Mouse (Mus musculus) cerebellum, adult 9-11 months (tissue): ENCODE measurements around the gene Arid5b.
A peak's percentile ranks its signal among the peaks of the same experiment; 100 is the strongest.

Experiments used
- DNase-seq: peaks from one replicate; pipeline ENCODE4 v3.0.0; 2022

Arid5b gene

DNA sequence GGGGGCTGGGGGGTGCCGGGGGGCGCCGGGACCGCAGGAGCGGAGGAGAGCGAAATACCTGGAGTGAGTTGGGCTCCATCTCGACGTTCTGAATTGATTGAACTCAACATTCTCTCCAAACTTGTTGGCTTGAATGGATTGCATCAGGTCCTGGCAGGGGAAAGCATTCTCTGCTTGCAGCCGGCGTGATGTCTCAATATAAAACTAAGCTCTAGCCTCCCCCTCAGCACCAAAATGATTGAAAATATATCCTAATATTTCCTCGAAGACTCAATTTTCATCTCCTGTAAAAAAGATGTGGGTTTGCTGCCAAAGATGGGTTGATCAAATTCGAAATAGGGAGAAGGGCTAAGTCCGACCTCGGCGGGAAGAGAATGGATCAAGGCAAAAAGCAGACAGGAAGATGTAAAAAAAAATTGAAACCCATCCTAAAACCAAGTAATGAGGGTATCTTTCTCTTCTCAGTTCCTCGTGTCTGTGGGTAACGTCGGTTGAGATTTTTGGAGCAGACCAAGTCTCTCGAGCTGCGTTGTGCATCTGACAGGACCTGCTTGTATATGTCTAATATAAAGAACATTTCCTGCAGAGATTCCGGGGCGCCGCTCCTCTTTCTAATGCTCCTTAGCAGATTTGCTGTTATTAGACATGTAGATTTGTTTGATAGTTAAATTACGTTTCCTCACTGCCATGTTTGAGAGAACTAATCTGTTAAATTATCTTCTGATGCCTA lies at the start of gene Arid5b:
Arid5b (minus strand) TSS at position 109 of the 730 bp plus-strand sequence.
- peak; percentile 72 for DNase-seq

DNA sequence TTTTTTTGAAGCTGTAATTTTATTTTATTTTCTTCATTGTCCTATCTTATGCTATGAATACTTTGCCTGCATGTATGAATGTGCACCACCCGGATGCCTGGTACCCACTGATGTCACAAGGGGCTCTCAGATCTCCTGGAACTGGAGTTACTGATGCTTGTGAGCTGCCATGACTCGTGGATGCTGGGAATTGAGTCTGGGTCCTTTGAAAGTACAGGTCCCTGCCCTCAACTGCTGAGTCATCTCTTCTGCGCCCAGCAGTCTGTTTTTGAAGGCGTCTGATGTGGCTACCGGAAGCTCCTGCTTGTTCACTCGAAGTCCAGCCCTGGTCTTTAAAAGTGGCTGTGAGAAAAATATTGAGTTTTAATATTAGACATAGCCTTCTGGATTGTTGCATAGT lies 46.8 kb upstream of the Arid5b start:
- no peak for DNase-seq

DNA sequence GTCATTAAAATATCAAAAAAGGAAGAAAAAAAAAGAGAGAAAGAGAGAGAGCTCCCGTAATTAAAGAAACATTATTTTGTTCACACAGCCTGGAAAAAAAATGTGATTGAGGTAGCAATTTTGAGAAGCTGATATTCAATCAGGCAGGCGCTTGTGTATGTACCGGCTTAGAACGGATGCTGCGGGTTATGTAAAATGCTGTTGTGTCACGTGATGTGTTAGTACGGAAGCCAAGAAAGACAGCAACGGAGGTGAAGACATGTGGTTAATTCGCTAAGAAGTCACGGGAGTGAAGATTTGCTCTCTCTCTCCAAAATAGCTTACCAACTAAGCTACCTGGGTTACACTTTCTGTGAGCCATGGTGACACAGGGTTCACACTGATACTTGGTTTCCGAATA lies 45.5 kb upstream of the Arid5b start:
- DNase-seq: no peak

DNA sequence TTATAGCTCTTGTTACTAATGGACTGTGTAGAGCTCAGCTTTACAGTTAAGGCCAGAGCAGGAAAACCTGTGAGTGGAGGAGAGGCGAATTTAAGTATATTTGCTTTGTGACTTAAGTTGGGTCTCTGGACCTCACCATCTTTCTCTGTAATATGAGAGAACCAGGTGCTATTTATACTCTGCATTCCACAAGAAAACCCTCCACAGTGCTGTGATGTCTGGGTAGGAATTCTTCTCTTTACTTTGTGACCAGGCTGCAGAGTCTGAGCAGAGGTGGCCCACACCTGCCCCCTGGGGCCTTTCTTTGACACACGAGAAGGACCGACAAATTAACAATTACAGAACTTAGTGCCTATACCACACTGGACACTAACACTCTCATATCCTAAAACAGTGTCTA lies 44.6 kb upstream of the Arid5b start:
- DNase-seq: no peak

DNA sequence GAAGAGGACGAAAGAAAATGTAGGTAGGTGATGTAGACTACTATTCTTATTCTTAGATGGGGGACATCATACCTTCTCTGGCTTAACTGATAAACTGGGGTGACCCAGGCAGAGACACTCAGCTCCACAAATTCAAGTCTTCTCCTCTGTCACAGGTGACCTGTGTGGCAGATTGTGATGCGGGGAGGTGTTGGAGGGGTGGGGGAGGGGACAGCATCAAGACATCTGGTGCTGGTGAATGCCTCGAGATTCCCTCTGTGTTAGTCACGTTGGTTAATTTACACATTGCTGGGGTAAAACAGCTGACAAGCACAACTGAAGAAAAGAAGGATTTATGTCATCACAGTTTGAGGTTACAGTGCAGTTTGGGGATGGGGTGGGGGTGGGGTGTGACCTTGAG lies 42.4 kb upstream of the Arid5b start:
- no peak for DNase-seq

DNA sequence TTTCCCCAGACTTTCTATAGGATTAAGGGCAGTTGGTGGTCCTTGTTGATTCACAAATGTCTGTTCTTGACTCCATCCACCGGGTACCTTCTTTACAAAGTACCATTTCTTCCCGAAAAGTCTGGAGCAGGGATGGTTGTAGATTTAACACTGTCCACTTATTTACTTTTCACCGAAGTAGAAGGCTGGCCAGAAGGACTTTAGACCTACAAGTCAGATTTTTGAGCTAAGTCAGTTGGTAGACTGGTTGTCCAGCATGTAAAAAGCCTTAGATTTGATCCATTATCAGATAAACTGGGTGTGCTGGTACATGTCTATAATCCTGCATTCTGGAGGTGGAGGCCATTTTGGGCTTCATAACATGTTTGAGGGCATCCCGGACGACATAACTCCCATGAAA lies 42.0 kb upstream of the Arid5b start:
- no peak for DNase-seq

DNA sequence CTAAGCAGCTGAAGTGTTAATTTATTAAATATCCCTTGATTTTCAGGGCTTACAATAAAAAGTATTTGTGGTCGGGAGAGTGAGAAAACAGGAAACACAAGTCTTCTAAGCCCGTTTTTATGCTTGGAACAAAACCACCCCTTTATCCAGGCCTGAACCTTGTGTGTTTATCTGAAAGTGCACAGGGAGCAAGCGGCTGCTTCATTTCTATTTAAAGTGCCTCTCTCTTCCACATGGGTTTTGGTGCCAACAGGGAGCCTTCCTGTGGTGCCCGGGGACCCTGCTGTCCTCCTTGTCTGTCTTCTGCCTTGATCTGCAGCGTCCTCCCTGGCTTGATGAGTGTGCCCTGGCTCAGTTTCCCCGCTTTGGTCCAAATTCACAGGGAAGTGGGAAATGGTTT lies 40.9 kb upstream of the Arid5b start:
- no peak for DNase-seq

DNA sequence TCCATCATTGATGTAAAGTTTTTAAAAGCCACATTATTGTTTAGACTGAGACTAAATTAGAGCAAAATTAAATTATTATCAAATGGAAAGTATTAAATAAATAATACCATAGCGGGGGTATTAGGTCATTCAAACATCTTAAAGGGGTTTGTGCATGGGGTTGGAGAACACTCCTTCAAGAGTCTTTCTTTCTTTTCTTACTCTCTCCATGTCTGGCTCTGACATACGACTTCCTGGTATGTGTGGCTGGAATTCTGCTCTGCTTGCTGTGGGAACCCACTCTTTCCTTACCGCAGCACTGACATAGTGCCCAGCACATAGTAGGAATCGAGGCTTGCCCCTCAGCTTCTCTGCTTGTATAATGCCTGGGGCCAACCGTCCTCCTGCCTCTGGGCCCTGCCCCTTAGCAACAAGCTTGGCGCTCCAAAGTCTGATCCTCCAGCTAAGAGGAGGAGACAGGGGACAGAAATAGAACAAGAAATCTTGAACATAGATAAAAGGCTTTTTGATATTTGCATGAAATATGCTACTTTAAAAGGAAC lies 40.0 kb upstream of the Arid5b start:
- DNase-seq: no peak

DNA sequence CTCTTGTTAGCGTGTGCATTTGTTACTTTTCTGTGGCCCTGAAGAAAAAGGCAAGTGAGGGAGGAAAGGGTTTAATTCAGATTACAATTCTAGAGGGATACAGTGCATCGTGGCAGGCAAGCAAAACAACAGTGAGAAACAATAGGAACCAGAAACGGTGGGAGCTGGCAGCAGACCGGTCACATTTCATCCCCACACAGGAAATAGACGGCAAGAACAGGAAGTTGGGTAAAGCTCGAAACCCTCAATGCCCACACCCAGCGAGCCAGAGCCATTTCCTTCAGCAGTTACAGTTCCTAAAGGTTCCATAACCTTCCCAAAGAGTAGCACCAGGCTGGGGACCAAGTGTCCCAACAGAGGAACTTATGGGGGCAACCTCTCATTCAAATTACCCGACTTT lies 34.2 kb upstream of the Arid5b start:
- no peak for DNase-seq

DNA sequence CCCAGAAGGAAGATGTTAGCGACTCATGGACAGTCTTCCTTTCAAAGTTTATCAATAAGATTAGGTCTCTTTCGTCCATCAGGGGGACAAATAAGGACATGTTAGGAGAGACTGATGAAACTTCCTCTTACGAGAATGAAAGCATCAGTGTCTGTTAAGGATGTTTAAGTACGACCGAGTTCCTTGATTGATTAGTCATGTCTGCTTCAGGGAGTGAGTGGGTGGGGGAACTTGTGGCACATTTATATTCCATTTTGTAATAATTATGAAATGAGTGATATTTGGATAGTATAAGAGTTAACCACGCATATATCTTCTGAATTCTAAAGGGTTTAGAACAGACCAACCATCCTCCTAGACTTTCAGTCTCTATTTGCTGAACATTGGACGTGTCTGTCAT lies 22.5 kb upstream of the Arid5b start:
- no peak for DNase-seq

DNA sequence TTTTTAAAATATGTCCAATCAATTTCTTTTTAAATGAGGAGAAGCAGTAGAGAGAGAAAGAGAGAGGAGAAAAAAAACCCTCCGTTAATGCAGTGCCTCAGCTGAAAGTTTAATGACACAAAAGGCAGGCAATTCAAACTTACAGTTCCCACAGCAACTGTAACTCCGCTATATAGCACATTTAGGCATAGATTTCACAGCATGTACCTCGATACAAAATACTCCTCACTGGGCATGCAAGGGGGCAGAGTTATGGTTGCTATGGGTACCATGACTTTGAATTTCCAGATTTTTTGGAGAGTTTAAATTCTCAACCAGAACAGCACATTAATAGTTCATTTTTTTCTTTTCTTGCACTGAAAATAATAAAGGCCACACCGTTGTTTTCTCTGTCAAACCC lies 10.9 kb upstream of the Arid5b start:
- DNase-seq: no peak

DNA sequence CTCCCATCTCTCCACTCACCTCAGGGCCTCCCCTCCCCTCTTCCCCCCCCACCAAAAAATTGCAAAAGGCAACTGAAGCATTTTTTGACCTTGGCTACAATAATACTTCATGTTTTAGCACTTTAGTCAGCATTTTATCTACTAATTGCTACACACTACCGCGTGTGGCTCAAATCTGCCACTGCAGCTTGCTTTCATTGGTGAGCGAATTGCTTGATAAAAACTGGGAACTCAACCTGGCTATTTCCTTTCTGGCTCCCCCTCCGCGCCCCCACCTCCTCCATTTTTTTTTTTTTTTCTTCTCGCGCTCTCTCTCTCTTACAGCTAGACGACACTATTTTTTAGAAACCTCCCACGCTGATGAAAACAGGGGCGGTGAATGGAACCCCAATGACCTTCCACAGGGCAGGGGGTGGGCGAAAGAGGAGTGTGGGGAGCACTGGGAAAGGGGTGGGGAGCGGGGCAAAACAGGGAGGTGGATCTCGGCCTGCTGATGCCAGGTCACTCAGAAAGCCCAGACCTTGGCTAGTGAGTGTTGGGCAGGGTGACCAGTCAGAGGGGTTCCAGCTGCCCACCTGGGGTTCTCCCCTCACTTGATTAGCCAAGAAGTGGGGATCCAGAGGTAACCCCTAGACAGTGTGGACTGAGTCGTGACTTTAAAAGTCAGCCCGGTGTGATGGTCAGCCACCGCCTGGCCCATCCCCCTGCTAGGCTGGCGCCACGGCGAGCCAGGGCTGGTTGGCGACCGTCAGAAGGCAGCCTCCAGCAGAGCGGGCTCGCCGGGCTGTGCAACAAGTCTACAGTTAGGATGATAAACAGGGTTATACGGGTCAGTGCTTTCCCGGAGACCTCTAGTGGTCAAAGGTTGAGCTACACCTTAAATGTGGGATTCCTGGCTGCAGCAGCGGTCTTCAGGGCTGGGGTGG lies 4.2 kb upstream of the Arid5b start:
- peak; percentile 89 for DNase-seq

DNA sequence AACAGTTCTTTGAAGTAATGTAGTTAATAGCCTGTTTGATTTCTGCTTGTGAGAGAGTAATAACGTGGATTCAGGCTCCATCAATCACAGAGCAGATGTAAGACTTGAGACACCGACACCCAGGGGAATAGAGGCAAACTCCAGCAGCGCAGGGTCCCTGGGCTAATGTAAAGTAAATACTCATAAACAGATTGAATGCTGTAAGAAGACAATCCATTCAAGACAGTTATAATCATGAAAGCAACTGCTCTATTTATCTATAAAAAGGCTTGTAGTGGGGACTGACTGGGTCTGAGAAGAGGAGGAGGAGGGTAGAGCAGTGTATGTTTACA lies 3.2 kb upstream of the Arid5b start:
- DNase-seq: no peak

DNA sequence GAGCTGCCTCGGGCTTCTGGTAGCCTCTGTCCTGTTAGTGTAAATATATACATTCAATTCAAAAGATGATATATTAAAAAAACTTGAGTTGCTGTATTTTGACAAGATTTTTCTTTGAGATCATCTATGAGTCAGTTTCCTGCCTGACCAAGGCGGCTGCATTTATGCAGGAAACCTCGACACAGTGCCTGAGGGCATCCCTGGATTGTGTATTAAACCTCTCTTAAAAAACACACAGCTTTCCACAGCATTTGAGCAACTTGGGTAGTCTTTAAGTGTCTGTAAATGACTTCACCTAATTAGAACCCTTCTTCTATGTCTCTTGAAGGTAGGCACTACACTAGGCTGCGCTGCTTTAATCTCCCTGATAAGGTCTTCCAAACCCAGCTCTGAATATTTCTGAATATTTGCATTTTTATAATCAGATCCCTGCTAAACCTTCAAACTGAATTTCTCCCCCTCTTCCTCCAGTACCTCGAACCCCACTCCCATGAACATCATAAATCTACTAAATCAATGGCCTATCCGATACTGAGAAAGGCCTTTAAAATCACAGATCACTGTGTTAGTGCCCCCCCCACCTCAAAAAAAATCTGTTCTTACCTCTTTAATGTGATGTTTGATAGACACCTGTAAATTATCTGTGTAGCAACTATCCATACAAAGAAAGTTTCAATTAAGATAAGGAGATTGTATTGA lies 2.7 kb upstream of the Arid5b start:
- DNase-seq: no peak

DNA sequence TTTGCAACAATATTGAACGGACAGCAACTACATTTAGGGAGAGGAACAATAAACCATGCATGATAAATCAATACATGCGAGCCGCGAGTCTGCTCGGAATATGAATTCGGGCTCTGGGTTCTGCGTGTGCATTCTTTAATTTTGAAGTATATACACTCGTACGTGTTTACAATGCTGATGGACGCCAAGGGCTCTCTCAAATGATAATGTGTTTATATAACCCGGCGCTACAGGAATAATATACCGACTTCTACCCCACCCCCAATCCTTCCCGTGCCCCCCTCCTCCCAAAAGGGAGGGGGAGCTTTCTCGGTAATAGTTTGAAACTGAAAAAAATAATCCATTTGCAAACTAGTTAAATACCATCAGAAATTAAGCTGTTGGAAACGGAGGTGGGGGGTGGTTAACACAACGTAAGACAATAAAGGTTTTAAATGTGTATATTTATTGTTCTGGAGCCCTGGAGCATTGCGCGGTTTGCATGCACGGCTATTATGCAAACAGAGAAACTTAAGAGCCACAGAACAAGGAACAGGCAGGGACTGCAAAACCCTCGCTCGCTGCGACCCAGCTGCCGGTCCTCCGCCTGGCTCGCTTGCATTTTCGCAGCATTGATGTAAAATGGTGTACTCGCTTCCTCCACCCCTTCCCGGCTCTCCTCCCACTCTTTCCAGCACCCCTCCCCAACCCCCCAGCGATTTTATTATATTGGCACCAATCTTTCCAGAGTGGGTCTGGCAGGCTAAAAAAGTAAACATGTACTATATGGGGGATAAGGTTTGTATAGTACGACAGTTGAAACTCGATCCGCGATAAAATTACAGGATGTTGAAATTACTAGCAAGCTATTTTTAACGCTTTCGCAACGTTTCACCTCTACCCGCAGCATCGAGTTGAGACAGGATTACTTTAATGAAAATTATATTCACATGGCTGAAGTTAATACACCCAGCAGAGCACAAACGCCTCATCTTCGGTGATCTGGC lies 1.3 kb upstream of the Arid5b start:
- DNase-seq: peak; percentile 86

DNA sequence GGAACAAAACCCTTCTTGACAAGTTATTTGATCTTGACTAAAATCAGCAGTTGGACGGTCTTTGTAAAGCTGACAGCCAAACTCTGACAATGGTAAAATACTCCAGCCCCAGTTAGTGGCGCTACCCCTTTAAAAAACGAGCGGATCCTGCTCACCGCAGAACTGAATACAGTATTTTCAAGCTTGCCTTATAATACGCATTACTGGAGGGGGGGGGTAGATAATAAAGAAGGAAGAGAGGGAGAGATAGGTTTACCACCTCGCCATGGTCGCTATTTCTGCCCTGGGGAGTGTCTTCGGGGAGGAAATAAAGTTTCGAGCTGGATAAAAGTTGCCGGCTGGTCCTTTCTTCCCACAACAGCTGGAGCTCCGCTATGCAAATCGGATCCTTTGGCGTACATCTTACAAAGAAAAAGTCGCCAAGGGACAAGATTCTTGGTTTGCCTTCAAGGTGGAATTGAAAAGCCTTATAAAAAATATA lies 829 bp downstream of the Arid5b start:
- DNase-seq: peak; percentile 53

DNA sequence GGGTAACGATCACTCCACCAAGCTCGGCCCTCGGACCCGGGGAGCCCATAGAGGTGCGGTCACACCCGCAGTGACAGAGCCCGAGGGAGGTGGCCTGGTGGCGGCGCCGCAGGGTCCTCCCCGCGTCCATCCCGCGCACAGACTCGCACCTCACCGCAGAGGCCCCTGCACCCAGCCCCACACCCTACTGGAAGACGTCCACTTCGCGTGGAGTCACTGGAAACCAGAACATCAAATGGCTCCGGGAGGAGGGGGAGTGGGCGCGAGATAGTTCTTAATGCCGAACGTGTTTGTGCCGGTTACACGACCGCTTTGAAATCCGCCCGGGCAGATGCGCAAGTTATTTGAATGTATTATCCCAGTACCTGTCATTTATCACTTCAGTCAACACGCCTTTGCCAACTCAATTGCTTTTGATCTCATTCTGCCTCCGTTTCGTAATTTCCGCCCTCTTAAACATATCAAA lies 1.5 kb downstream of the Arid5b start:
- DNase-seq: peak; percentile 81

DNA sequence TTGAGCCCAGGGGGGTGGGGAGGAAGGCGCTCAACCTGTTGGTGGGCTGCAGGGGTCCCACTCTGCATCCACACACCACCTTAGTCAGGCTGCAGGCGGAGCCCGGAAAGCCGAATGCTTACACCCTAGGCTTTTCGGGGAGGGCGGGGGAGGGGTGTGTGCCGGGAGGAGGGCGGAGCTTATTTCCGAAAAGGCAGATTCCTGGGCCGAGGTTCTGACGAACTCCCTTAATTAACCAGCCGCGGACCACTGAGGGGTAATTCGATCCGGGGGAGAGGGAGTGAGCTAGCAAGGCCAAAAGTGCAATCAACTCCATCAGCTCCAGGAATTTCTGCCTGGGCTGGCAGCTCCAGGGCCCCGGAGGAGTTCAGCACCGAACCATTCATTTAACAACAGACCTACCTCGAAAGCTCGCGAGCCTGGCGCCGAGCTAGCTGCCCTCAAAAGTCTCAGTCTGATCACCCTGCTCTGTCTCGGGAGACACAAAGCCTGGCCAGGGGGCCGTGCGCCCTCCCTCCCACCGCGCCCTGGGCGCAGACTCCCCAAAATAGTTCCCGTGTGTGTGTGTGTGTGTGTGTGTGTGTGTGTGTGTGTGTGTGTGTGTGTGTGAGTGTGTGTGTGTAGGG lies 2.1 kb downstream of the Arid5b start:
- DNase-seq: peak; percentile 86

DNA sequence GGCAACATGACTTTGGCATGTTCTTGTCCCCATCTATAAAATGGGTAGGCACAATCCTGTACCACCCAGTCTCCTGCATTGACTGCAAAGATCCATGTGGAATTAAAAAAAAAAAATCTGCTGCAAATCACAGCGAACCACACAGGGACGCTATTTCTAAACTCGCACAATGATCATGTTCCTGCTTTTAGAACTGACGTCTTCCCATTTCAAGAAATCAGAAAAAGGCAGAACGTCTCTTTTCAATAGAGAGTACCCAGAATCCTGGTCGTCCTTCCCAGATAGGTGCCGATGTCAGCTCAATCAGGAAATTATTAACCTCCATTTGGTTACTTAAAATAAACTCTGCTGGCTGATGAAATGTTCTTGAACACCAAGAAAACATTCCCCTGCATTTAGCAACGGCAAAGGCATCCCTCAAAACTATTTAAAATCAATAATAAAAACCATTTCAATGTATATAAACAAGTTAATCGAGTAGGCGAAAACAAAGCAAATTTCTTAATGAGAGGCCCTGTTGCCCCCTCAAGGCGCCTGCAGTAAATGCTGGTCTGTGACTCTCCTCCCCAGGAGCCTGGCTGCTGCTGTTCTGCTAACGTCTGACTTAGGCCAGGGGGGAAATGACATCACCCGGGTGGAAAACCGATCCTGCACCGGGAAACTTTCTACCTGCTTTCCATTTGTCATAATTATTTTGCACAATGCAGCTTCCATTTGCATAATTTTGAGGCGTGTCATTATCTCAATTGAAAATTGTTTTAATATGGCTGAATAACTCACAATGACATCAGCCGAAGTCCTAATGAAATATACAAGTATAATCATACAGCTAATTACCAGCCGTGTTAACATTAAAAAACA lies 3.4 kb downstream of the Arid5b start:
- peak; percentile 68 for DNase-seq

DNA sequence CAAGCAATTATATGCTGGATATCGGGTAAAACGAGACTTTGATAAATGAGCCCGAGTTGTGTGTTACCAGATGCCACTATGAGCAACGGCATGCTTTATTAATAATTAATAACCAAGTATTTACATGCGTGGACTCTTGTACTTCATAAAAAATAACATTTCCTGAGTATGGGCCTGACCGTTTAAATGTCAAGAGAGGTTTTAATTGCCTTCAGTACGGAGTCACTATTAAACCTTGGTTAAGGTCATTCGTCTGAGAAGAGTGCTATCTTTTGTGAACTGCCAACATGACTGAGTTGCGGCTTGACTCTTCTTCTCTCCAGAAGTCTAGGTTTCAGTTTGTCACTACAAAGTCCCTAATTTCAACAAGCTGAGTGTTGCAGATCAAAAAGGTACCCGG lies 8.8 kb downstream of the Arid5b start:
- DNase-seq: no peak
